Comparison of ENCODE assay signal across 9 mouse cellular contexts in genomic region chr11:120948861-120949851, GRCm38 (mm10). TPM values are rescaled to one million over a fixed set of nuclear protein-coding genes. Genes with fewer than 3 reads are reported as not detected.
DNase-seq lines count a peak whose midpoint lies in the region; ATAC-seq and TF ChIP-seq lines count a peak whose summit lies in the region.
"Had no signal": no experiment of that assay in that cellular context is flagged by ENCODE, and none has a peak within 500 bp of the region (broad histone marks: within the 10 kb centered on the region; RNA-seq: fewer than 3 reads in every experiment).

No protein-coding gene starts in this region.

- peak overlapping the region; percentile 47; the same call in 1 of the 2 replicates for H3K27ac ChIP-seq in kidney, embryonic 14.5 days (ENCODE audit: low read depth, low read length)
- H3K27ac ChIP-seq in cortical plate, adult 2 months (ENCODE audit: insufficient read depth, low read length) = no peak overlapping the region
- peak overlapping the region; percentile 97 for H3K27ac ChIP-seq in heart, embryonic 10.5 days
- H3K27ac ChIP-seq in midbrain, embryonic 10.5 days (replicated peaks) = peak overlapping the region; percentile 92
- H3K27ac ChIP-seq in stomach, embryonic 15.5 days = peak overlapping the region; percentile 56

- DNase-seq in kidney, adult 8-10 months = no peak
- DNase-seq in heart, embryonic 10.5 days (ENCODE audit: low spot score) = peak; percentile 92
- DNase-seq in kidney, postnatal 36 days = peak; percentile 19 to 66
- peak; percentile 73 for DNase-seq in midbrain, embryonic 10.5 days (ENCODE audit: low spot score)
- no peak for DNase-seq in cerebellum, adult 9-10 months

- H3K9me3 ChIP-seq in kidney, embryonic 14.5 days (ENCODE audit: control insufficient read depth, low read length) = no peaks in the 10 kb centered on the region
- H3K9me3 ChIP-seq in heart, embryonic 10.5 days = no peaks in the 10 kb centered on the region
- H3K9me3 ChIP-seq in midbrain, embryonic 10.5 days (replicated peaks) = no peaks in the 10 kb centered on the region
- H3K9me3 ChIP-seq in stomach, embryonic 15.5 days = no peaks in the 10 kb centered on the region

- ATAC-seq in kidney, embryonic 14.5 days (ENCODE audit: low FRiP score, low TSS enrichment) = peak; percentile 25
- ATAC-seq in stomach, embryonic 15.5 days (ENCODE audit: insufficient read depth, low FRiP score, low read depth) = peak; percentile 19; the same call in 1 of the 2 replicates
- ATAC-seq: Patski had no signal

- no peaks in the 10 kb centered on the region for H3K36me3 ChIP-seq in kidney, embryonic 14.5 days (ENCODE audit: control insufficient read depth, insufficient read depth, low read length)
- H3K36me3 ChIP-seq in heart, embryonic 10.5 days = peaks cover 7% of the 10 kb centered on the region
- H3K36me3 ChIP-seq in midbrain, embryonic 10.5 days = peaks cover 23% of the 10 kb centered on the region
- no peaks in the 10 kb centered on the region for H3K36me3 ChIP-seq in stomach, embryonic 15.5 days

- TF ChIP-seq CTCF in cortical plate, adult 2 months (IDR thresholded peaks at IDR 0.05; ENCODE audit: extremely low read depth, insufficient read depth, low read length) = no peak

- H3K27me3 ChIP-seq in kidney, embryonic 14.5 days (ENCODE audit: control insufficient read depth, insufficient read depth, low read length) = no peaks in the 10 kb centered on the region
- H3K27me3 ChIP-seq in heart, embryonic 10.5 days (ENCODE audit: insufficient read depth, poor library complexity, severe bottlenecking) = peaks cover 4% of the 10 kb centered on the region; the same call in 1 of the 2 replicates
- H3K27me3 ChIP-seq in midbrain, embryonic 10.5 days (ENCODE audit: low read depth, poor library complexity, severe bottlenecking) = peaks cover 16% of the 10 kb centered on the region
- no peaks in the 10 kb centered on the region; the same call in 1 of the 2 replicates for H3K27me3 ChIP-seq in stomach, embryonic 15.5 days (replicated peaks)
- H3K27me3 ChIP-seq: Patski had no signal

- peak overlapping the region; percentile 57 for H3K4me3 ChIP-seq in kidney, embryonic 14.5 days (ENCODE audit: low read length)
- H3K4me3 ChIP-seq in cortical plate, adult 2 months (ENCODE audit: insufficient read depth, low read length) = peak overlapping the region; percentile 15
- peak overlapping the region; percentile 69 for H3K4me3 ChIP-seq in heart, embryonic 10.5 days
- peak overlapping the region; percentile 75 for H3K4me3 ChIP-seq in midbrain, embryonic 10.5 days
- H3K4me3 ChIP-seq in stomach, embryonic 15.5 days (replicated peaks) = peak overlapping the region; percentile 54

- WGBS in kidney, embryonic 14.5 days = 1% methylated on average over 64 of the region's 75 CpGs
- WGBS in heart, embryonic 10.5 days = 1% methylated on average over 75 of the region's 75 CpGs
- under 1% methylated on average over 74 of the region's 75 CpGs for WGBS in midbrain, embryonic 10.5 days
- 4% methylated on average over 71 of the region's 75 CpGs for WGBS in stomach, embryonic 15.5 days

- H3K4me1 ChIP-seq in kidney, embryonic 14.5 days (ENCODE audit: control insufficient read depth, insufficient read depth, low read length) = peaks cover 28% of the 10 kb centered on the region
- no peaks in the 10 kb centered on the region for H3K4me1 ChIP-seq in cortical plate, adult 2 months (ENCODE audit: control insufficient read depth, insufficient read depth, low read length)
- peaks cover 53% of the 10 kb centered on the region for H3K4me1 ChIP-seq in heart, embryonic 10.5 days
- H3K4me1 ChIP-seq in midbrain, embryonic 10.5 days = peaks cover 56% of the 10 kb centered on the region
- H3K4me1 ChIP-seq in stomach, embryonic 15.5 days = peaks cover 40% of the 10 kb centered on the region

- peak overlapping the region; percentile 66 for H3K9ac ChIP-seq in kidney, embryonic 14.5 days (ENCODE audit: low read depth, low read length)
- peak overlapping the region; percentile 6 for H3K9ac ChIP-seq in stomach, embryonic 15.5 days

- no peak for TF ChIP-seq POLR2A in cortical plate, adult 2 months (IDR thresholded peaks at IDR 0.05; ENCODE audit: extremely low read depth, insufficient read depth, low read length)

- H3K4me2 ChIP-seq in kidney, embryonic 14.5 days (replicated peaks; ENCODE audit: low read depth, low read length) = peak overlapping the region; percentile 73
- H3K4me2 ChIP-seq in stomach, embryonic 15.5 days = peak overlapping the region; percentile 83

RNA-seq across cellular contexts. Expression of gene Slc16a3, which starts 0.9 kb away (rescaled TPM):
- polyA plus RNA-seq in kidney, embryonic 14.5 days (2014; fragmentation: Nextera tagmentation; extraction: Ambion mirVana) = 21.8 and 21.9 TPM in 2 replicates
- 6.1 and 7.1 TPM in 2 replicates for polyA plus RNA-seq in cortical plate, adult 2 months (2012; rRNA removed)
- polyA plus RNA-seq in heart, embryonic 10.5 days (2016; fragmentation: Nextera tagmentation; extraction: Ambion mirVana) = 416 and 440 TPM in 2 replicates
- 120 and 215 TPM in 2 replicates for polyA plus RNA-seq in midbrain, embryonic 10.5 days (2016; fragmentation: Nextera tagmentation; extraction: Ambion mirVana)
- polyA plus RNA-seq in stomach, embryonic 15.5 days (2015; fragmentation: Nextera tagmentation; extraction: Ambion mirVana) = 57.7 and 60.4 TPM in 2 replicates

RNA-seq across cellular contexts. Expression of gene Ccdc57, which starts 16.5 kb away (rescaled TPM):
- 5.0 and 9.2 TPM in 2 replicates for polyA plus RNA-seq in kidney, embryonic 14.5 days (2014; fragmentation: Nextera tagmentation; extraction: Ambion mirVana)
- polyA plus RNA-seq in cortical plate, adult 2 months (2012; rRNA removed) = 11.0 and 13.1 TPM in 2 replicates
- 6.0 and 6.5 TPM in 2 replicates for polyA plus RNA-seq in heart, embryonic 10.5 days (2016; fragmentation: Nextera tagmentation; extraction: Ambion mirVana)
- 5.9 and 6.2 TPM in 2 replicates for polyA plus RNA-seq in midbrain, embryonic 10.5 days (2016; fragmentation: Nextera tagmentation; extraction: Ambion mirVana)
- 4.5 and 5.6 TPM in 2 replicates for polyA plus RNA-seq in stomach, embryonic 15.5 days (2015; fragmentation: Nextera tagmentation; extraction: Ambion mirVana)

RNA-seq across cellular contexts. Expression of gene Csnk1d, which starts 42.0 kb away (rescaled TPM):
- polyA plus RNA-seq in kidney, embryonic 14.5 days (2014; fragmentation: Nextera tagmentation; extraction: Ambion mirVana) = 49.8 and 78.9 TPM in 2 replicates
- 108 and 110 TPM in 2 replicates for polyA plus RNA-seq in cortical plate, adult 2 months (2012; rRNA removed)
- 85.2 and 99.8 TPM in 2 replicates for polyA plus RNA-seq in heart, embryonic 10.5 days (2016; fragmentation: Nextera tagmentation; extraction: Ambion mirVana)
- polyA plus RNA-seq in midbrain, embryonic 10.5 days (2016; fragmentation: Nextera tagmentation; extraction: Ambion mirVana) = 120 and 136 TPM in 2 replicates
- 110 and 119 TPM in 2 replicates for polyA plus RNA-seq in stomach, embryonic 15.5 days (2015; fragmentation: Nextera tagmentation; extraction: Ambion mirVana)

Comparison
In these comparisons a context has a peak if more than half of its experiments do, and no peak if none do; other contexts are left out.
1. DNase-seq: peak in heart, embryonic 10.5 days (single experiment), kidney, postnatal 36 days (2 of 2) and midbrain, embryonic 10.5 days (single experiment); none in kidney, adult 8-10 months (0 of 2) and cerebellum, adult 9-10 months (single experiment).
2. H3K4me3 ChIP-seq: peak in every context shown above with its lines; median percentile 75 in midbrain, embryonic 10.5 days; 69 in heart, embryonic 10.5 days; 57 in kidney, embryonic 14.5 days; 54 in stomach, embryonic 15.5 days; 15 in cortical plate, adult 2 months.